Mouse (Mus musculus) brown adipose tissue, adult 24 weeks (tissue): ENCODE results near the gene Dkkl1. TPM values are rescaled to one million over a fixed set of nuclear protein-coding genes. Genes with fewer than 3 reads are reported as not detected.

Experiments
- polyA plus RNA-seq: library from polyadenylated mRNA; stranded (reverse); fragments of >200 nt; gene quantifications from 2 replicates; pipeline ENCODE4 v1.2.4, GENCODE M21; 2012; ENCODE audit not compliant: missing spikeins, insufficient read depth, insufficient read length

The Dkkl1 gene
- polyA plus RNA-seq, 1 experiment: not detected

Other genes starting within 250 kb of the Dkkl1 start
- gene Cpt1c, start 237.3 kb downstream of the Dkkl1 start, polyA plus RNA-seq: 0.58 and 0.75 TPM in 2 replicates
- gene Prmt1, start 225.6 kb downstream of the Dkkl1 start, polyA plus RNA-seq: 47.1 and 73.7 TPM in 2 replicates
- 40.8 and 41.4 TPM in 2 replicates for gene Irf3, start 214.5 kb downstream of the Dkkl1 start, polyA plus RNA-seq
- 8.9 and 9.1 TPM in 2 replicates for gene Bcl2l12, start 213.4 kb downstream of the Dkkl1 start, polyA plus RNA-seq
- gene Scaf1, start 195.8 kb downstream of the Dkkl1 start, polyA plus RNA-seq: 26.3 and 27.5 TPM in 2 replicates
- 76.5 and 82.6 TPM in 2 replicates for gene Rras, start 194.2 kb downstream of the Dkkl1 start, polyA plus RNA-seq
- 4.8 and 5.4 TPM in 2 replicates for gene Prr12, start 159.3 kb downstream of the Dkkl1 start, polyA plus RNA-seq
- gene Nosip, start 149.7 kb downstream of the Dkkl1 start, polyA plus RNA-seq: 24.3 and 26.8 TPM in 2 replicates
- gene Prrg2, start 149.5 kb downstream of the Dkkl1 start, polyA plus RNA-seq: 17.2 and 33.8 TPM in 2 replicates
- 12.7 and 16.4 TPM in 2 replicates for gene Rcn3, start 119.9 kb downstream of the Dkkl1 start, polyA plus RNA-seq
- gene Fcgrt, start 108.3 kb downstream of the Dkkl1 start, polyA plus RNA-seq: 167 and 170 TPM in 2 replicates
- 1,258 and 1,344 TPM in 2 replicates for gene Rps11, start 87.7 kb downstream of the Dkkl1 start, polyA plus RNA-seq
- 1,142 and 1,278 TPM in 2 replicates for gene Rpl13a, start 83.4 kb downstream of the Dkkl1 start, polyA plus RNA-seq
- not detected in 2 replicates for gene Gm45713, start 75.9 kb downstream of the Dkkl1 start, polyA plus RNA-seq
- 5.9 and 6.8 TPM in 2 replicates for gene Flt3l, start 75.7 kb downstream of the Dkkl1 start, polyA plus RNA-seq
- 50.5 and 66.3 TPM in 2 replicates for gene Pih1d1, start 57.8 kb downstream of the Dkkl1 start, polyA plus RNA-seq
- gene Aldh16a1, start 57.6 kb downstream of the Dkkl1 start, polyA plus RNA-seq: 28.0 and 30.9 TPM in 2 replicates
- not detected in 2 replicates for gene Slc17a7, start 48.2 kb downstream of the Dkkl1 start, polyA plus RNA-seq
- gene Gfy, start 32.6 kb downstream of the Dkkl1 start, polyA plus RNA-seq: not detected in 2 replicates
- gene Pth2, start 31.2 kb downstream of the Dkkl1 start, polyA plus RNA-seq: not detected in 2 replicates
- not detected in 2 replicates for gene Ccdc155, start 7.3 kb downstream of the Dkkl1 start, polyA plus RNA-seq
- gene Tead2, start 3.6 kb upstream of the Dkkl1 start, polyA plus RNA-seq: 3.2 and 4.9 TPM in 2 replicates
- 4.1 and 4.5 TPM in 2 replicates for gene Cd37, start 27.0 kb upstream of the Dkkl1 start, polyA plus RNA-seq
- gene Slc6a16, start 28.9 kb upstream of the Dkkl1 start, polyA plus RNA-seq: not detected in 2 replicates
- gene Slc6a21, start 65.4 kb upstream of the Dkkl1 start, polyA plus RNA-seq: not detected in 2 replicates
- 4.0 and 5.0 TPM in 2 replicates for gene Trpm4, start 121.6 kb upstream of the Dkkl1 start, polyA plus RNA-seq
- 8.1 and 16.2 TPM in 2 replicates for gene Hrc, start 123.1 kb upstream of the Dkkl1 start, polyA plus RNA-seq
- gene Ppfia3, start 154.9 kb upstream of the Dkkl1 start, polyA plus RNA-seq: not detected in 2 replicates
- not detected in 2 replicates for gene Lin7b, start 158.4 kb upstream of the Dkkl1 start, polyA plus RNA-seq
- gene Snrnp70, start 183.6 kb upstream of the Dkkl1 start, polyA plus RNA-seq: 69.0 and 82.7 TPM in 2 replicates
- 1.0 TPM in 1 of 2 replicates, not detected in the other for gene Kcna7, start 193.5 kb upstream of the Dkkl1 start, polyA plus RNA-seq
- gene Ntf5, start 201.5 kb upstream of the Dkkl1 start, polyA plus RNA-seq: not detected in 2 replicates
- not detected in 2 replicates for gene Lhb, start 208.7 kb upstream of the Dkkl1 start, polyA plus RNA-seq
- 90.6 and 112 TPM in 2 replicates for gene Gys1, start 222.7 kb upstream of the Dkkl1 start, polyA plus RNA-seq
- 75.4 and 79.6 TPM in 2 replicates for gene Ruvbl2, start 225.9 kb upstream of the Dkkl1 start, polyA plus RNA-seq
- gene Ftl1, start 247.7 kb upstream of the Dkkl1 start, polyA plus RNA-seq: 1,179 and 1,214 TPM in 2 replicates